Mouse (Mus musculus): ENCODE results near the gene Ficd. TPM values are rescaled to one million over a fixed set of nuclear protein-coding genes. Genes with fewer than 3 reads are reported as not detected.

Ficd gene
- polyA plus RNA-seq, 1 experiment from 2014 or later: 4.0 TPM

- Histone ChIP-seq H3K27me3 (ENCODE audit: control insufficient read depth, insufficient read depth, low read length) (no peaks in the 10 kb centered on the region), H3K27ac (replicated peaks in 1 of 2; ENCODE audit: control insufficient read depth in 1 of 2, insufficient read depth in 1 of 2, low read depth in 2 of 2, low read length in 2 of 2) (no peak overlapping the region), H3K4me3 (ENCODE audit: control insufficient read depth in 1 of 2, insufficient read depth in 1 of 2, low read depth in 1 of 2, low read length in 2 of 2) (no peak overlapping the region), H3K4me2 (ENCODE audit: low read length) (no peak overlapping the region), H3K4me1 (ENCODE audit: control insufficient read depth in 2 of 2, insufficient read depth in 2 of 2, low read length in 2 of 2) (0 out of 4 replicates have a peak, but pooled peaks cover 0 to 2% of the 10 kb centered on the region in 2 experiments), H3K9ac (ENCODE audit: low read length) (no peak overlapping the region), H3K9me3 (ENCODE audit: control insufficient read depth, low read length) (no peaks in the 10 kb centered on the region), H3K36me3 (ENCODE audit: control insufficient read depth, insufficient read depth, low read length) (no peaks in the 10 kb centered on the region)
- WGBS: 74% methylated on average over 19 of the region's 19 CpGs
- no peak for ATAC-seq (ENCODE audit: insufficient number of reproducible peaks, insufficient read depth, low FRiP score, low read depth)
These were observed 35.1 kb upstream of the Ficd start for GRCm38 (mm10) chr5:113700388-113701023.

- Histone ChIP-seq H3K36me3 (ENCODE audit: control insufficient read depth, insufficient read depth, low read length) (no peaks in the 10 kb centered on the region), H3K9me3 (ENCODE audit: control insufficient read depth, low read length) (no peaks in the 10 kb centered on the region), H3K4me2 (ENCODE audit: low read length) (no peak overlapping the region), H3K4me3 (ENCODE audit: control insufficient read depth in 1 of 2, insufficient read depth in 1 of 2, low read depth in 1 of 2, low read length in 2 of 2) (no peak overlapping the region), H3K9ac (ENCODE audit: low read length) (no peak overlapping the region), H3K4me1 (ENCODE audit: control insufficient read depth in 2 of 2, insufficient read depth in 2 of 2, low read length in 2 of 2) (0 out of 4 replicates have a peak, but pooled peaks cover 0 to 2% of the 10 kb centered on the region in 2 experiments), H3K27ac (replicated peaks in 1 of 2; ENCODE audit: control insufficient read depth in 1 of 2, insufficient read depth in 1 of 2, low read depth in 2 of 2, low read length in 2 of 2) (no peak overlapping the region), H3K27me3 (ENCODE audit: control insufficient read depth, insufficient read depth, low read length) (no peaks in the 10 kb centered on the region)
- WGBS: 59% methylated on average over 21 of the region's 21 CpGs
- ATAC-seq (ENCODE audit: insufficient number of reproducible peaks, insufficient read depth, low FRiP score, low read depth): no peak
These were observed 31.6 kb upstream of the Ficd start for GRCm38 (mm10) chr5:113703803-113704585.

GRCm38 (mm10) chr5:113712861-113713260 lies 22.7 kb upstream of the Ficd start:
- H3K4me2 ChIP-seq (ENCODE audit: low read length): no peak overlapping the region
- WGBS: 51% methylated on average over 2 of the region's 2 CpGs
- H3K27ac ChIP-seq (replicated peaks in 1 of 2; ENCODE audit: control insufficient read depth in 1 of 2, insufficient read depth in 1 of 2, low read depth in 2 of 2, low read length in 2 of 2): no peak overlapping the region
- ATAC-seq (ENCODE audit: insufficient number of reproducible peaks, insufficient read depth, low FRiP score, low read depth): no peak
- H3K36me3 ChIP-seq (ENCODE audit: control insufficient read depth, insufficient read depth, low read length): no peaks in the 10 kb centered on the region
- no peak overlapping the region for H3K4me3 ChIP-seq (ENCODE audit: control insufficient read depth in 1 of 2, insufficient read depth in 1 of 2, low read depth in 1 of 2, low read length in 2 of 2)
- H3K4me1 ChIP-seq (ENCODE audit: control insufficient read depth in 2 of 2, insufficient read depth in 2 of 2, low read length in 2 of 2): no peaks in the 10 kb centered on the region
- H3K27me3 ChIP-seq (ENCODE audit: control insufficient read depth, insufficient read depth, low read length): no peaks in the 10 kb centered on the region
- no peak overlapping the region for H3K9ac ChIP-seq (ENCODE audit: low read length)
- no peaks in the 10 kb centered on the region for H3K9me3 ChIP-seq (ENCODE audit: control insufficient read depth, low read length)

- Histone ChIP-seq H3K27me3 (ENCODE audit: control insufficient read depth, insufficient read depth, low read length) (no peaks in the 10 kb centered on the region), H3K27ac (replicated peaks in 1 of 2; ENCODE audit: control insufficient read depth in 1 of 2, insufficient read depth in 1 of 2, low read depth in 2 of 2, low read length in 2 of 2) (no peak overlapping the region), H3K4me2 (ENCODE audit: low read length) (no peak overlapping the region), H3K9me3 (ENCODE audit: control insufficient read depth, low read length) (no peaks in the 10 kb centered on the region), H3K36me3 (ENCODE audit: control insufficient read depth, insufficient read depth, low read length) (no peaks in the 10 kb centered on the region), H3K9ac (ENCODE audit: low read length) (no peak overlapping the region), H3K4me1 (ENCODE audit: control insufficient read depth in 2 of 2, insufficient read depth in 2 of 2, low read length in 2 of 2) (no peaks in the 10 kb centered on the region), H3K4me3 (ENCODE audit: control insufficient read depth in 1 of 2, insufficient read depth in 1 of 2, low read depth in 1 of 2, low read length in 2 of 2) (no peak overlapping the region)
- ATAC-seq (ENCODE audit: insufficient number of reproducible peaks, insufficient read depth, low FRiP score, low read depth): no peak
- 10% methylated on average over 11 of the region's 12 CpGs for WGBS
These were observed 18.8 kb upstream of the Ficd start for GRCm38 (mm10) chr5:113716581-113717388.

- Histone ChIP-seq H3K27me3 (ENCODE audit: control insufficient read depth, insufficient read depth, low read length) (peaks cover 8% of the 10 kb centered on the region), H3K4me1 (ENCODE audit: control insufficient read depth in 2 of 2, insufficient read depth in 2 of 2, low read length in 2 of 2) (no peaks in the 10 kb centered on the region), H3K36me3 (ENCODE audit: control insufficient read depth, insufficient read depth, low read length) (no peaks in the 10 kb centered on the region), H3K9me3 (ENCODE audit: control insufficient read depth, low read length) (no peaks in the 10 kb centered on the region; the same call in 1 of the 2 replicates), H3K4me3 (ENCODE audit: control insufficient read depth in 1 of 2, insufficient read depth in 1 of 2, low read depth in 1 of 2, low read length in 2 of 2) (no peak overlapping the region), H3K4me2 (ENCODE audit: low read length) (no peak overlapping the region), H3K9ac (ENCODE audit: low read length) (no peak overlapping the region), H3K27ac (replicated peaks in 1 of 2; ENCODE audit: control insufficient read depth in 1 of 2, insufficient read depth in 1 of 2, low read depth in 2 of 2, low read length in 2 of 2) (no peak overlapping the region)
- no peak for ATAC-seq (ENCODE audit: insufficient number of reproducible peaks, insufficient read depth, low FRiP score, low read depth)
- WGBS: 74% methylated on average over 8 of the region's 8 CpGs
These were observed 16.4 kb upstream of the Ficd start for GRCm38 (mm10) chr5:113719221-113719661.

- H3K9ac ChIP-seq (ENCODE audit: low read length): no peak overlapping the region
- H3K4me1 ChIP-seq (ENCODE audit: control insufficient read depth in 2 of 2, insufficient read depth in 2 of 2, low read length in 2 of 2): no peaks in the 10 kb centered on the region
- ATAC-seq (ENCODE audit: insufficient number of reproducible peaks, insufficient read depth, low FRiP score, low read depth): no peak
- H3K4me2 ChIP-seq (ENCODE audit: low read length): no peak overlapping the region
- H3K9me3 ChIP-seq (ENCODE audit: control insufficient read depth, low read length): no peaks in the 10 kb centered on the region; the same call in 1 of the 2 replicates
- H3K4me3 ChIP-seq (ENCODE audit: control insufficient read depth in 1 of 2, insufficient read depth in 1 of 2, low read depth in 1 of 2, low read length in 2 of 2): no peak overlapping the region
- H3K27ac ChIP-seq (replicated peaks in 1 of 2; ENCODE audit: control insufficient read depth in 1 of 2, insufficient read depth in 1 of 2, low read depth in 2 of 2, low read length in 2 of 2): no peak overlapping the region
- WGBS: 76% methylated on average over 10 of the region's 10 CpGs
- no peaks in the 10 kb centered on the region for H3K36me3 ChIP-seq (ENCODE audit: control insufficient read depth, insufficient read depth, low read length)
- peaks cover 17% of the 10 kb centered on the region for H3K27me3 ChIP-seq (ENCODE audit: control insufficient read depth, insufficient read depth, low read length)
These were observed 13.2 kb upstream of the Ficd start for GRCm38 (mm10) chr5:113722224-113723013.
